Mouse (Mus musculus): ENCODE data around the gene Zc3hav1.

Zc3hav1 gene

DNA sequence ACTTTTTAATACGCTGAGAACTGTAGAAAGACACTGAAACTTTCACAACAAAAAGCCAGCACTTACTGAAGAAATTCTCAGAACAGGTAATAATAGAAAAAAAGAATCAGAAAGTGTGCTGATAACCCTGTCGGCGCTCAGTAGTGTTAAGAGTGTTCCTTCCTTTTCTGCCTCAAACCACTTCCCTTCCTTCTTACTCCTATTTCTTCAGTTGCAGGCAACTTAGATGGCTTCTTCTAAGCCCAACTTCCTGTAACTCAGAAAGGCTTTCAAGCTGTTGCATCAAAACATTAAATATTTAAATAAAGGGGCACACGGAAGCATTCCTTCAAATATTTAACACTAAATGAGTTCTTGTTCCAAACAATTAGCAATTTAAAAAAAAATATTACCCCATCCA lies 2.5 kb downstream of the Zc3hav1 start:
- no peak for DNase-seq

DNA sequence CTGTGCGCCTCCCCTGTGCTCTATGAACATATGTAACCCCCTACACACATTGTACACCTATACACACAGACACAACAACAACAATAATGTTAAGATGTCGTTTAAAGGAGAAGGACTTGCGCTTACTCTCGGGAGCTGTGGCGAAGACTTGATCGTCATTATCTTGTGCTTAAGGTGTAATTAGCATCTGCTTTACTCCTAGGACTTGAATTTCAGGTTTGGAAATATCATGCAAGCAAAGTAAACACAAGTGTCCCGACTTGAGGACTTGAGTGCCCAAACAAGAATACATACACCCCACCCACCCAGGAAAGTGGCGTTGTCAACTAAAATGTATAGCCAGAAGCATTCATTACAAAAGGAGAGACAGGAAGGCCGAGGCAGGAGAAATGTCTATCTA lies 4.6 kb downstream of the Zc3hav1 start:
- no peak for DNase-seq

DNA sequence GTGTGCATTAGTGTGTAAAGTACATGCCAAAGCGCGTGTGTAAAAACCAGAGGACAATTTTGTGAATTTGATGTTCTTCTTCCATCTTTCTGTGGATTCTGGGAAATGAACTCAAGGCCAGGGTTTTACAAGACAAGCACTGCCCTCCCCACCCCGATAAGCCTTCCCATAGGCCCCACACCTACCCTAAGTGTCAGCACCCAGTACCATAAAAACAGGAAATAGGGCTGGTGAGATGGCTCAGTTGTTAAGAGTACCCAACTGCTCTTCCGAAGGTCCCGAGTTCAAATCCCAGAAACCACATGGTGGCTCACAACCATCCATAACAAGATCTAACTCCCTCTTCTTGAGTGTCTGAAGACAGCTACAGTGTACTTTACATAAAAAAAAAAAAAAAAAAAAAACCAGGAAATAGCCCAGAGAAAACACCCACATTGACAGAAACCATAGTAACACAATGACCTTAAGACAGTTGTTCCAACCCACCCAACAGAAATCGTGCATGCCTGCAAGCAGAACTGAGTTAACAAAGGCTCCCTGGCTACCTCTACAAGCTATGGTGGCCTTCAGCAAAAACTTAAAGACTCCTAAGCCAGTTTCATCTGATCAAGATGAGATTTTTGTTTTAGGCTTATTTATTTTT lies 5.5 kb downstream of the Zc3hav1 start:
- DNase-seq: no peak

DNA sequence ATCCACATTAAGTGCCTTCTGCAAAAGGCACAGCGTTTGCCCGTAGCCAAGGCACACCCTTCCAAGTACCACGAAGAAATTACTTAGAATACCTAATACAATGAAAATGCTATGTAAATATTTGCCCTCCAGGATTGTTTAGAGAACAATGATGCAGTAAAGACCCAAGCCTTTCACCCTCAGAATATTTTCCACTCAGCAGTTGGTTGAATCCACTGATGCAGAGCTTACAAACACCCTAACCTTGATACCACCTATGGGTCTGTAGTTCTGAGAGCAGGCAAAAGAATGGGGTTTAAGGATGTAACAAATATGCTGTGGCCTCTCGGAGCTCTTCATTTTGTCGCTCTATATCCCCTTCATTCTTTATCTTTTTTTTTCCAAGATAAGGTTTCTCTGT lies 6.5 kb downstream of the Zc3hav1 start:
- no peak for DNase-seq

DNA sequence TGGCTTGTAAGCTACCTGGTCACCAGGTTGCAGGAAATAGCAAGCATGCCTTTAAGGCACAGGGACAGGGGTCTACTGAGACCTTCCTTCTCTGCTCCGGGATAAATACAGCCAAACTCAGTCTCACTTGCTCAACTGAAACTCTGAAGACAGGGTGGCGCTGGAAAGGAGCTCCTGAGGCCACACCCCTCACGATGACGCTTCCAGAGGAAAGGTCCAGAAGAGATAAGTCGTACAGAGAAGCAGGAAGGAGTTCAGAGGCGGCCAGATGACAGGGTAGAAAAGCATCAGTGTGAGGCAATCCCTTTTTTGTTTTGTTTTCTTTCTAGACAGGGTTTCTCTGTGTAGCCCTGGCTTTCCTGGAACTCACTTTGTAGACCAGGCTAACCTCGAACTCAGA lies 8.6 kb downstream of the Zc3hav1 start:
- peak; percentile 35 for DNase-seq

DNA sequence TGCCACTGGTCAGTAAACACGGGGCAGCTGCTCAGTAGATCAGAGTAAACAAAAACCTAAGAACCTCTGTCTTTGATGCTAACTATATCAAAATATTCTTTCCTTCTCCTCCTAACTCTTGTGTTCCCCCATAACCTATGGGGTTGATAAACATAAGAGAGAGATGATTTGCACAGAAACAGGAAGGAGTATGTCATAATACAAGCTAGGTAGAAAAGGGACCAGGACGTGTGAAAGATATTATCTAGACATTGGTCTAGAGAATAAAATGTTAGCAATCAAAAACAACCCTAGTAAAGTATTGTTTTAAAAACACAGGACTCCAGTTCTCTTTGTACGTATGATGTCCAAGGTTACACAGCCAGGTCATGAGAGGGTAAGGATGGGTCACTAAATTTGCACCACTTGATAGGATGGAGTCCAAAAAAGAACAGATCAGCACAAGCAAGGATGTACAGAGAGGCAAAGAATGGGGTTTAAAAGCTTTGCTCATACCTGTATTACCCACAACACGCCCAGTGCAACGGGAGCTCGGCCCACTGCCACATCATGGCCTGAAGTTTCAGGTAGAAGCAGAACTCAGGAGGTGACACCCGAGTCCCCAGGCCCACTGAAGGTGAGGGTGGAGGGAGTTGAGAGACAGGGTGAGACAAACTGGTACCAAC lies 10.3 kb downstream of the Zc3hav1 start:
- DNase-seq: no peak

DNA sequence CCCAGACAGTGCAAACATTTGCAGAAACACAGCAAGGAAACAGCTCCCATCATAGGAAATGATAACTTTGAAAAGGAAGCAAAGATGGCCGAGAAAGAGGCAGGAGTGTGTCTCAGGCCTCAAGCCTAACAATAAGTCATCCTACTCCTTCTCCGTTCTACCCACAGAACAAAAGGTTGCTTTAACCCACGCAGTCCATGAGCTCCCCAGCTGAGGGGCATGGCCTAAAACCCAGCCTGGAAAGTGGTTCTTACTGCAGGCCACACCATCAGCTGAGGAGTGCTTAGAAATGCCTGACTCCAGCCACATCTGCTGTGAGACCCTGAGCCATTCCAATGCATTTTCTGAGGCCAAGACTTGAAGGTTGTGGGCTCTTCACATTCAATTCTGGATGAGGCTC lies 10.8 kb downstream of the Zc3hav1 start:
- no peak for DNase-seq

DNA sequence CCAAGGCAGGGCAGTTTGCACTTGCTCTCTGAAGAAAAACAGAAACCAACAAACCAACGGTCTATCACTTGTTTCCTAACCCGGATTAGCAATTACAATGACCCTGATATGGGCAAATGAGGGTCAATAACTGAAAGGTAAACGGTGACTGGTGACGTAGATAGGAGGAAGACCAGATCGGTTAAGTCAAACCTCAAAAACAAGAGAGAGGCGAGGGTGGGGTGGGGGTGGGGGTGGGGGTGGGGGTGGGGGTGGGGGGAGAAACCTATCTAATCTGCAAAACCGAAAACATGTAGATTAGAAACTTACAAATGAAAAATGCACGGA lies 11.8 kb downstream of the Zc3hav1 start:
- no peak for DNase-seq

DNA sequence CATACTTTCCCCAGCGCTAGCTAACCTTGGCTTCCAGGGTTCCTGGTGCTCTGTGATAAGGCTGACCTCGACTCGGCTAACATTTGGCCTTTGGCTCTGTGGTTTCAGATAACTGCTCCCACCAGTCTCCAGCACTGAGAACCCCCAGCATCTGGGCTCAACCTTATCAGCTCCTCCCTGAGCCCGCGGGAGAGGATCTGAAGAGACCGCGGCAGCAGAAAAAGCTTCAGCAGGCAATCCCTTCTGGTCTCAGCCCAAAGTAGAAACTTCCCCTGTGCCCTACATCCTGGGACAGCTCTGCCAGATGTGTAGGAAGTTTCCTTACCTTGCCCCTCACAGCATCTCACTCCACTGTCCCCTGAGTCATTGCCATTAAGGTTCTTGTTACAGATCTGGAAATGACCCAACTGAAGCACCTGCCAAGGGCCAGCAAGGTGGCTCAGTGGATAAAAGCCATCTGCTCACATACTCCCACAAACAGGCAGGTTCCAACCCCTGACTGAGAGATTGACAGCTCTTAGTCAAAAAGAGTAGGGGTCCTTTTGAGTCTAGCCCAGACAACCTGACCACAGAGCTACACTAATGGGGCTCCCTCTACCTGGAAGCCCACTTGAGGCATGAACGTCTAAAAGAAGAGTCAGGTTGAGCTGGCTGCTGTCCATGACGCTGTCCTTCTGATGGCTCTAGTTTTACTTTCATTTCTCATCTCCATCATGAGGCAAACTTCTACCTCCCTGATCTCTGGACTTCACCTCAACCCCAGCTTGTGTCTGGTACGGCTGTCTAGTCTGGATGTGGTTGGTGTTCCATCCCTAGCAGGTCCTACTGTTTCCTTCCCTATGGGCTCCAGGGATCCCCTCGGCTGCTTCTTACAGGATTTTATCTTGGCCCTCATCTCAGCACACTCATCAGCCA lies 12.4 kb downstream of the Zc3hav1 start:
- DNase-seq: no peak

DNA sequence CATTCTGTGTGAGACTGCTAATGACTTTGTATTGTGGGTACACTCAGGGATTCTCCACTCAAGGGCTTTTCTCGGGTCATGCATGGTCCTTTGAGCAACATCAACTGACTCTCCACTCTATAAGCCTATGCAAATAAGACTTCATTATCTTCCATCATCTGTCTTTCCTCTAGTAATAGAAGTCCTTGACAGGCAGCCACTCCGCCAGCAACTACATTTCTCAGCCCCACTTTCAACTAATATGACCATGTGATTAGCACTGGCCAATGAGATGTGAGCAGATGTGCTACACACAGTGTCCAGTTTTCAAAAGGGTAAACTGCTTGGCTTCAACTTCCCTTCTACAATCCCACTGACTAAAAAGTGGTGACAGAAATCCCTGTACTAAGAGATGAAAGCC lies 15.3 kb downstream of the Zc3hav1 start:
- DNase-seq: no peak

DNA sequence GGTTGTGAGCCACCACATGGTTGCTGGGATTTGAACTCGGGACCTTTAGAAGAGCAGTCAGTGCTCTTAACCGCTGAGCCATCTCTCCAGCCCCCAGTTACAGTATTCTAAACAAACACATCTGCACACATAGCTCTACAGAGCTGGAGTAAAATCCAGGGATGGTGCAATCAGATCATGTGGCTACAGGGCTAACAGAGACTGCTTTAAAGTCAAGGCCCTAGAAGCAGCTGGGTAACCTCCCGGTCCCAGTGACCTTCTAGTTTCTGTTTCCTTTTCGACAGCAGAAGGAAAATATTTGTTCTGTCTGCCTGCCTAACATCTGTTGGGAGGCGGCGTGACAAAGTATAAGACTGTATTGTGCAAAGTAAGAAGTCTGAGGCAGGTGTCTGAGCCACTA lies 16.5 kb downstream of the Zc3hav1 start:
- DNase-seq: peak; percentile 15

DNA sequence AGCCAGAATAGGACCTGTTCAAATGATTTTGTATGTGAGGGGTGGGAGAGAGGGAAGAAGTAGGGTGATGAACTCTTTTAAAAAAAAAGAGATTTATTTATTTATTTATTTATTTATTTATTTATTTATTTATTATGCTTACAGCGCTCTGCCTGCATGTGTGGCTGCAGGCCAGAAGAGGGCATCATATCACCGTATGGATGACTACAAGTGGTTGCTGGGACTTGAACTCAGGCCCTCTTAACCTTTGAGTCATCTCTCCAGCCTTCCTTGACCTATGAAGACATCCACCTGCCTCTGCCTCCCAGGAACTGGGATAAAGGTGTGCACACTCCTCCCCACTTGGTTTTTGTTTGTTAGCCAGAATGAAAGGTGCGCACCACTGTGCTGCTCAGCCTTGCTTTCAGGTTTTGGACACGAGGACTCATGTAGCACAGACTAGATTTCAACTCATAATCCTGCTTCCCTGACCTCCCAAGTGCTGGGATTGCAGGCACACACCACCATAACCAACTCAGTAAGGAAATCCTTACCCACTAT lies 17.2 kb downstream of the Zc3hav1 start:
- no peak for DNase-seq

DNA sequence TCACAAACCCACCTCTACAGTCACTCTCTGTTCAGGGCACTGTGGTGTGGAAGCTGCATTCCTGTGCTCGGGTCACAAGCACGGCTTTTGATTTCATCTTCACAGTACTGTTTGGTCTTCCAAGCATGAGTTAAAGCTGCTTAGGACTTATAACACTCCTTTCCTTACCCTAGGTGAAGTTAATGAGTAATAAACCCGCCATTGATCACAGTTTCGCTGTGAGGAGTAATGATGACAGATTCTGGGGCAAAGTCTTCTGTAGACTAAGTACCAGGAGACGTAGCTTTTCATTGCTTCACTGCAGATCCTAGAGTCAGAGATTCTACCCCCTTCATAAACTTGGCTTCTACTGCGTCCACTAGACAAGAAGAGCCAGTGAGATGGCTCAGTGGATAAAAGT lies 19.1 kb downstream of the Zc3hav1 start:
- DNase-seq: no peak

DNA sequence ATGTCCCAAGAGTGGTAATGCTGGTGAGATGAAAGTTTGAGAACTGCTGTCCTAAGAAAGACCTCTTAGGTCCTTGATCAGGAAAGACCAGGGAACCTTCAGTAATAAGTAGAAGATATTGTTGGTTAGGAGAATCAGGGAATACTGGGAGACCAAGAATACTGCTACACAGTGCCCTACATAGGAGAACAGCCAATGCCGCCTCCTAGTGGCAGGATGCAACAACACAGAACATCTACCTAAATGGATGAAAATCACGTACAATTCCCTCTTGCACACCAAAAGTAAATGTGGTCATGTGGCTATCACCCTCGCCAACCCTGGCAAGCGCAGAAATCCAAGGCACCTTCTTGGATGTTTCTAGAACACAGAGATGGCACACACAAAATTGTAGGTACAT lies 27.8 kb downstream of the Zc3hav1 start:
- DNase-seq: peak; percentile 44

DNA sequence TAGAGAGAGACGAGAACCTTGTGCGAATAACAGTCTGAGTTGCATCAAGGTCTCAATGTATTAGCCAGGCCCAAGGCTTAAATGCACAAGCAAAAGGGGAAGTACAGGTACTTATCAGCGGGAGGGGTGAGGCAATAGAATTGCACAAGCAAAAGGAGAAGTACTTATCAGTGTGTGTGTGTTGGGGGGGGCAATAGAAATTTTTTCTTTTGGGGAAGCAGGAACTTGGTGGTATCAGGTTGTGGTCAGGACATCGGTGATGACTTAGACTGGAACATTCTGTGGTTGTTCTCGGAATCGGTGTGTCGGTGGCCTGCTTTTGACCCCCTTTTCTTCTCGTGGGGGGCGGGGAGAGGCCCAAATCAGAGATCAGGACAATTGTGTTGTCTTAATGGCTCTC lies 33.8 kb downstream of the Zc3hav1 start:
- no peak for DNase-seq

DNA sequence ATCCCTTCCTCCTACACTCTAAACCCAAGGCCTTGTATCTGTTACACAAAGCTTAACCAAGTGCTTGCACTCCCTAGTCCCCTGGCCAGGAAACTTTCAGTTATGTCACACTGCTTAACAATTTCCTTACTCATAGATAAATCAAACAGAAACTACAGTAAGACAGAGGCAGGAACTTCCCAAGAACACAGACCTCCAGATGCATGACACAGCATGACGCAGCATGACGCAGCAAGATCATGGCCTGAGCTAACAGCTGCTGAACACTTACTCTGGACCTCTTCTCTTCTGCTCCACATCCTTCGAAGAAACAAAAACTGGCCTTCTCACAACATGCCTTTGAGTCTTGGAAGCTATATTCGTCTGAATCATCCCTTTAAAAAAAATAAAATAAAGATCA lies 38.4 kb downstream of the Zc3hav1 start:
- no peak for DNase-seq

DNA sequence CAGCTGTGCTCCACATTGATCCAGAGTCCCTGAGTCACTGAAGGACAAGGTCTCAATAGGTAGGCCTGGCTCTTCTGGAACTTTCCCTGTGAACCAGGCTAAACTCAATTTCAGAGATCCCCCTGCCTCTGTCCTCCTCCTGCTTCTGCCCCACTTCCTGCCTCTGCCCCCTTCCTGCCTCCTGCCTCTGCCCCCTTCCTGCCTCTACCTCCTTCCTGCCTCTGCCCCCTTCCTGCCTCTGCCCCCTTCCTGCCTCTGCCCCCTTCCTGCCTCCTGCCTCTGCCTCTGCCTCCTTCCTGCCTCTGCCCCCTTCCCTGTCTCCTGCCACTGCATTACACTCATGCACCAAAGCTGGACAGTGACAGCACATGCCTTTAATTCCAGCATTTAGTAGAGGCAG lies 44.7 kb downstream of the Zc3hav1 start:
- DNase-seq: no peak

DNA sequence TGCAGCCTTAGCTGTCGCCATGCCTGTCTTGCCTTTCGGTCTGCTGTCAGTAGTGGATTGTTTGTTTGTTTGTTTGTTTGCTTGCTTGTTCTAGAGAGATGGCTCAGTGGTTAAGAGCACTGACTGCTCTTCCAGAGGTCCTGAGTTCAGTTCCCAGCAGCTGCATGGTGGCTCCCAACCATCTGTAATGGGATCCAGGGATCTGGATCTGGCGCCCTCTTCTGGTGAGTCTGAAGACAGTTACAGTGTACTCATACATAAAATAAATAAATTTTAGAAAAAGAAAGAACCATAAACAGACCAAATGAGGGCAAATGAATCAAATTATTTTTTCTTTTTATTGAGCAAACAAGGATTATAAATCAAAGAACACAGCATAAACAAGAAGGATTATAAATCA lies 49.4 kb downstream of the Zc3hav1 start:
- no peak for DNase-seq

DNA sequence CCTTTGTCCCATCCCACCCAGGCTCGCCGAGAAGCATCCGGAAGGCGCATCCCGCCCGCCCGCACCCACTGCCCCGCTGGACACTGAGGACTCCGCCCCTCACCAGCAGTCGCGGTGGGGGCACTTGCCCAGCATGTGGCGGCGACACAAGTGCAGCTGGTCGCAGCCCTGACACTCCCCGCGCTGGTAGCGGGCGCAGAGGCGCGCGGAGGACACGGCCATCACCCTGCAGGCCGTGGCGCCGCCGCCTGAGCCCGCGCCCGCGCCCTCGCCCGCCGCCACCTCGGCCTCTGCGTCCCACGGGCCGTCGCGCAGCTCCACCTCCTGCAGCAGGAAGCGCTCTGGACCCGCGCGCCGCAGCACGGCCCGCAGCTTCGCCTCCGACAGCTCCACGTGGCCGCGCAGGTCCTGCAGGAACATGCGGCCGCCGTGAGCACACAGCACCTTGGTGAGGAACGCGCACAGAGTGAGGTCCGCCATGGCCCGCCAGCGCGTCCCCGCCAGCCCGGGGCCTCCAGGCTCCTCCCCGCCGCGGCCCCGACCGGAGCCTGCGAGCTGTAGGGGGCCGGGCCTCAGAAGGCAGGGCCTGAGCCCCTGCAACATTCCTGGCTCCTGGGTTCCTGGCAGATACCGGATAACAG lies 55.5 kb downstream of the Zc3hav1 start, which contains the start of gene Zc3hav1l:
Gene Zc3hav1l (minus strand): TSS at position 499 of the 641 bp plus-strand sequence.
- DNase-seq: peak; percentile 81

DNA sequence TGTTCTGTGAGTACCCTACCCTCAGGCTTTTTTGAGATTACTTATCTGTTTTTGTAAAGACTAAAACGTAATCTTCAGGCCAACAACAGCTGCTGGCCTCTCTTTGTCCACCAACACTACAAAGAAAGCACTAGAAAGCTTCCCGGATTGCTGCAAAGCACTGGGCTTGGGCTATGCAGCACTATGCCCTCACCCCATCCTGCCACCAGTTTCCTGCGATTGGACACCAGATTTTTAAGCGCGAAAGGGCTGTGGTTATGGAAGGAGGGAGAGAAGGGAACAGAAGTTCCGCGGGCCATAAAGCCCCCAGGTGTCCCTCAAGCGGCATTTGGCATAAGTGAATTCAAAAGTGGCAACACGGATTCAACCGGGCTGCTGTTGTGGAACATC lies 56.2 kb downstream of the Zc3hav1 start:
- peak; percentile 21 for DNase-seq

DNA sequence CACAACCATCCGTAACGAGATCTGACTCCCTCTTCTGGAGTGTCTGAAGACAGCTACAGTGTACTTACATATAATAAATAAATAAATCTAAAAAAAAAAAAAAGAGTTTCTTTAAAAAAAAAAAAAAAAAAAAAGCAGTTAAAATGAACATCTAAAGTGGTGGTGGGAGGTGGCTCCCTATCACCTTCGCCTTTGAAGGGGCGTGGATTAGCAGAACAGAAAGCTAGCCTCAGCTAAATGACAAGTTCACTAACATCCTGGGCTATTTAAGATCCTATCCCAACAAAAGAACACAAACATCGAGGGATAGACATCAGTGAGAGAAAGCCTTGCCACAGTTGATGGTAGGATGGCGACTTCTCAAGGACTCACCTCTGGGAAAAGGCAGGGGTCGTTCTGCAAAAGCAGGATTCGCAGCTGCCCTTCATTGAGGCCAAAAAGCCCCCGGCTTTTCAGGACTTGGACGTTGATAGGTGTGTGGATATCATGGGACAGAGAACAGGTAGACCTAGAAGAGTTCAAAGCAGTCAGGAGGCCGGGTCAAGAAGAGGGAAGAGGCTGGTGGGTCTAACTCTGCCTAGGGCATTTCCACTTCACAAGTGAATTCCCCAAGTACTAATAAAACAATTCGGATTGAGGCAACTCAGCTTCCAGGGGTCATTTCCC lies 56.7 kb downstream of the Zc3hav1 start:
- DNase-seq: no peak

DNA sequence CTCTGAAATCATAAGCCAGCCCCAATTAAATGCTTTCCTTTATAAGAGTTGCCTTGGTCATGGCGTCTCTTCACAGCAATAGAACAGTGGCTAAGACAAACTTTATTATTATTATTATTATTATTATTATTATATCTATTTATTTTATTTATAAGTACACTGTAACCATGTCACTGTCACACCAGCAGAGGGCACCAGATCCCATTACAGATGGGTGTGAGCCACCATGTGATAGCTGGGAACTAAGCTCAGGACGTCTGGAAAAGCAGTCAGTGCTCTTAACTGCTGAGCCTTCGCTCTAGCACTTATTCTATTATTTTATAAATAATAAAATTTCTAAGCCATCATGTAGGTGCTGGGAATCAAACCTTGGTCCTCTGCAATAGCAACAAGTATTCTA lies 60.7 kb downstream of the Zc3hav1 start:
- no peak for DNase-seq

Measured in kidney, postnatal 14 days (tissue).